Mouse (Mus musculus) heart, postnatal 0 days (tissue): ENCODE measurements around the gene Serpinh1.

Source experiments
- CTCF ChIP-seq: IDR thresholded peaks from 2 replicates; pipeline ENCODE4 v1.5.1; 2016; ENCODE audit warnings: antibody characterized with exemption, control low read depth, low read depth
- EP300 ChIP-seq: IDR thresholded peaks from 2 replicates; pipeline ENCODE4 v1.6.1; 2016; ENCODE audit warnings: antibody characterized with exemption, low read depth

- TF ChIP-seq EP300 (no peak), CTCF (no peak)
These were observed 29.7 kb downstream of the Serpinh1 start for GRCm38 (mm10) chr7:99323321-99323700.
